Mouse (Mus musculus): ENCODE data around the gene Evc. TPM values are rescaled to one million over a fixed set of nuclear protein-coding genes. Genes with fewer than 3 reads are reported as not detected.

Evc gene
- 0.17 TPM for polyA plus RNA-seq (2014; fragmentation: Illumina TruSeq; extraction: RNeasy Lipid Tissue Mini Kit (QIAGEN cat#74804); ENCODE audit: low read depth, low replicate concordance)

GRCm38 (mm10) chr5:37336485-37337105 is at the start of gene Evc:
Gene Evc, minus strand, starts transcription at chr5:37336894.

GRCm38 (mm10) chr5:37338288-37338687 is 1.6 kb upstream of the Evc start, which contains the start of gene Evc2:
Gene Evc2, plus strand, starts transcription at chr5:37338499.

GRCm38 (mm10) chr5:37241651-37242151 is 95.0 kb downstream of the Evc start, which contains the start of gene Crmp1:
Gene Crmp1, plus strand, starts transcription at chr5:37241940.

Other genes with a start within 250 kb of the Evc start
- gene Crmp1, start 95.0 kb downstream of the Evc start, polyA plus RNA-seq (2014; fragmentation: Illumina TruSeq; extraction: RNeasy Lipid Tissue Mini Kit (QIAGEN cat#74804); ENCODE audit: low read depth, low replicate concordance) = 0.43 TPM
- 0.31 TPM for gene Evc2, start 1.6 kb upstream of the Evc start, polyA plus RNA-seq (2014; fragmentation: Illumina TruSeq; extraction: RNeasy Lipid Tissue Mini Kit (QIAGEN cat#74804); ENCODE audit: low read depth, low replicate concordance)

Measured in testis, adult 10 weeks (tissue).